Comparison of ENCODE assay signal across 8 mouse cellular contexts in the genomic region with DNA sequence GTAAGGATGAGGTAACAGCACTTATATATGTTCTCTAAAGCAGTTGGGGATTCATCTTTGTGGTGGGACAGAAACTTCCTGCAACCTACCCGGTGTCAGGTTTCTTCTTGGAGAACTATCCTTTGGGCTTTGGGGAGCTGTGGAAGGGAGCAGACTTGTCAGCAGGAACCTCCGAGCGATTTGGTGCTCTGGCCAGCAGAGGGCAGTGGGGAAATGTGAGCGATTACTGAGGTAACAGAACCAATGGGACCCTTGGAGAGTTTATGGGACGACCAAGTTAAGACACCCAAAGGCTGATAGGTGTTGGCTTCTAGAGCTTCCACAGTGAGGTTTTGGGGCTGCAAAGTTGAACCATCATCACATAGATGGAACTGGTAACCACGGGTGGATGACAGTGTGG.
DNase-seq lines count a peak whose midpoint lies in the region; TF ChIP-seq lines count a peak whose summit lies in the region.
"Had no signal": no experiment of that assay in that cellular context is flagged by ENCODE, and none has a peak within 500 bp of the region (broad histone marks: within the 10 kb centered on the region; RNA-seq: fewer than 3 reads in every experiment).

No protein-coding gene starts in this region.

- no peak overlapping the region for H3K27ac ChIP-seq in MEL (ENCODE audit: control insufficient read depth, low read depth, low read length)
- no peak overlapping the region for H3K27ac ChIP-seq in cerebellum, adult 2 months (ENCODE audit: insufficient read depth, low read length)
- H3K27ac ChIP-seq: heart, embryonic 15.5 days had no signal

- no peak for TF ChIP-seq EP300 in MEL (IDR thresholded peaks at IDR 0.05; ENCODE audit: low read depth in 1 of 2, low read length in 2 of 2)

- H3K9ac ChIP-seq in MEL (ENCODE audit: control insufficient read depth, low read depth, low read length, poor library complexity, severe bottlenecking): no peak overlapping the region
- H3K9ac ChIP-seq: heart, embryonic 15.5 days had no signal

- peak; percentile 6 for DNase-seq in CD4-positive helper T cell, adult 2 months (ENCODE audit: low read depth, low spot score)
- DNase-seq in MEL (ENCODE audit: low read depth, low spot score): peak; percentile 60
- peak; percentile 35 to 60 for DNase-seq in cerebellum, adult 2 months
- DNase-seq in frontal cortex, postnatal 25 days (ENCODE audit: low spot score in 2 of 2): peak; percentile 52 to 57
- DNase-seq in layer of hippocampus, adult 11-12 months (ENCODE audit: low spot score): peak; percentile 72
- peak; percentile 78 for DNase-seq in lung, postnatal 10 days
- peak; percentile 12 to 45 for DNase-seq in right cerebral cortex, postnatal 36 days (ENCODE audit: low spot score in 2 of 2)

- no peaks in the 10 kb centered on the region for H3K36me3 ChIP-seq in MEL (ENCODE audit: control insufficient read depth in 1 of 2, insufficient read depth in 2 of 2, low read length in 2 of 2)
- H3K36me3 ChIP-seq: heart, embryonic 15.5 days had no signal

- no peak for TF ChIP-seq POLR2A in MEL (IDR thresholded peaks at IDR 0.05; ENCODE audit: control insufficient read depth in 1 of 2, insufficient read depth in 1 of 2, low read depth in 1 of 2, low read length in 2 of 2, poor library complexity in 1 of 2)
- TF ChIP-seq POLR2A in cerebellum, adult 2 months (IDR thresholded peaks at IDR 0.05; ENCODE audit: borderline replicate concordance, insufficient read depth, low read length): no peak

- H3K4me3 ChIP-seq in MEL (ENCODE audit: control insufficient read depth in 1 of 2, insufficient read depth in 1 of 2, low read depth in 2 of 2, low read length in 2 of 2): no peak overlapping the region
- H3K4me3 ChIP-seq in cerebellum, adult 2 months (replicated peaks; ENCODE audit: insufficient read depth, low read depth, low read length): no peak overlapping the region
- H3K4me3 ChIP-seq: heart, embryonic 15.5 days had no signal

- WGBS in cerebellum, adult 2 months: 29% methylated on average over 6 of the region's 6 CpGs

- no peaks in the 10 kb centered on the region for H3K79me2 ChIP-seq in MEL (ENCODE audit: control insufficient read depth, insufficient read depth, low read length, poor library complexity)

- peak; percentile 62 for TF ChIP-seq RAD21 in MEL (IDR thresholded peaks at IDR 0.05; ENCODE audit: low read depth, low read length)

- no peaks in the 10 kb centered on the region for H3K9me3 ChIP-seq in MEL (replicated peaks; ENCODE audit: insufficient read depth, low read length)
- H3K9me3 ChIP-seq: heart, embryonic 15.5 days had no signal

- peak; percentile 55 to 80 (median 65) for TF ChIP-seq CTCF in MEL (IDR thresholded peaks at IDR 0.05 in 2 of 3, conservative IDR thresholded peaks at IDR 0.05 in 1 of 3; ENCODE audit: control insufficient read depth in 1 of 3, insufficient read depth in 1 of 3, low read depth in 2 of 3, low read length in 3 of 3, poor library complexity in 1 of 3, severe bottlenecking in 1 of 3)
- TF ChIP-seq CTCF in cerebellum, adult 2 months (IDR thresholded peaks at IDR 0.05; ENCODE audit: borderline replicate concordance, insufficient read depth, low read depth, low read length): peak; percentile 64

- peaks cover 2% of the 10 kb centered on the region in 2 experiments; a peak in 1 of 4 replicates for H3K27me3 ChIP-seq in MEL (ENCODE audit: control insufficient read depth in 1 of 2, insufficient read depth in 2 of 2, low read length in 2 of 2)
- H3K27me3 ChIP-seq in cerebellum, adult 2 months (ENCODE audit: control insufficient read depth, insufficient read depth, low read length): no peaks in the 10 kb centered on the region
- H3K27me3 ChIP-seq: heart, embryonic 15.5 days had no signal

- no peaks in the 10 kb centered on the region for H3K4me1 ChIP-seq in MEL (ENCODE audit: control insufficient read depth in 1 of 2, insufficient read depth in 2 of 2, low read length in 2 of 2)
- no peaks in the 10 kb centered on the region for H3K4me1 ChIP-seq in cerebellum, adult 2 months (ENCODE audit: control insufficient read depth, insufficient read depth, low read length)
- H3K4me1 ChIP-seq: heart, embryonic 15.5 days had no signal

TF ChIP-seq in MEL, 35 proteins besides CTCF, POLR2A, EP300 and RAD21:
- TF ChIP-seq SMC3 (IDR thresholded peaks at IDR 0.05; ENCODE audit: low read depth, low read length): peak; percentile 71
- TF ChIP-seq ZC3H11A (IDR thresholded peaks at IDR 0.05; ENCODE audit: low read depth, low read length): peak; percentile 19; the same call in 1 of the 2 replicates
- TF ChIP-seq POLR2AphosphoS2 (IDR thresholded peaks at IDR 0.05; ENCODE audit: low read length): no peak
- no peak for TF ChIP-seq CHD1 (IDR thresholded peaks at IDR 0.05; ENCODE audit: low read depth, low read length)
- no peak for TF ChIP-seq ETS1 (IDR thresholded peaks at IDR 0.05; ENCODE audit: low read depth, low read length)
- TF ChIP-seq TBP (IDR thresholded peaks at IDR 0.05; ENCODE audit: low read depth, low read length): no peak
- TF ChIP-seq UBTF (IDR thresholded peaks at IDR 0.05; ENCODE audit: borderline replicate concordance, insufficient read depth, low read depth, low read length): no peak

Comparison
In these comparisons a context has a peak if more than half of its experiments do, and no peak if none do; other contexts are left out.
1. DNase-seq: peak in every context shown above with its lines; median percentile 78 in lung, postnatal 10 days; 72 in layer of hippocampus, adult 11-12 months; 60 in MEL; 54 in frontal cortex, postnatal 25 days; 48 in cerebellum, adult 2 months; 28 in right cerebral cortex, postnatal 36 days; 6 in CD4-positive helper T cell, adult 2 months.